Mouse (Mus musculus) lung, postnatal 0 days (tissue): ENCODE measurements at regions not wholly inside any gene's neighbourhood (a gene's known extent, or its start where the extent isn't known, plus 50 kb on each side); places are given as distances from the start of the nearest gene placed in this dataset.
A peak's percentile ranks its signal among the peaks of the same experiment; 100 is the strongest.

Source experiments
- ATAC-seq: fragments of 200-750 bp; cut with Nextera tagmentation; 2 replicates; pipeline ENCODE4 v1.8.0; 2017; ENCODE audit warnings: moderate library complexity
- DNase-seq: peaks from one replicate; pipeline ENCODE4 v3.0.0-alpha.2; 2016; ENCODE audit warnings: low spot score
- H3K27ac ChIP-seq: fragments of 300-500 bp; sonication (generic); 2 replicates; pipeline ENCODE4 v1.5.1; 2014; ENCODE audit warnings: antibody characterized with exemption, mild to moderate bottlenecking, low read length, mixed read lengths
- H3K27me3 ChIP-seq: fragments of 300-500 bp; sonication (generic); replicated peaks from 2 replicates; pipeline ENCODE4 v1.6.1; 2014; ENCODE audit warnings: low read length, mixed read lengths; ENCODE audit not compliant: insufficient read depth
- H3K36me3 ChIP-seq: fragments of 300-500 bp; sonication (generic); 2 replicates; pipeline ENCODE4 v1.6.1; 2014; ENCODE audit warnings: low read length, mixed read lengths; ENCODE audit not compliant: insufficient read depth
- H3K4me1 ChIP-seq: fragments of 300-500 bp; sonication (generic); 2 replicates; pipeline ENCODE4 v1.6.1; 2014; ENCODE audit warnings: antibody characterized with exemption, low read depth, low read length, mixed read lengths; ENCODE audit not compliant: insufficient read depth
- H3K4me2 ChIP-seq: fragments of 300-500 bp; sonication (generic); replicated peaks from 2 replicates; pipeline ENCODE4 v1.6.1; 2014; ENCODE audit warnings: low read depth, mild to moderate bottlenecking, low read length, moderate library complexity, mixed read lengths
- H3K4me3 ChIP-seq: fragments of 300-500 bp; sonication (generic); 2 replicates; pipeline ENCODE4 v1.5.1; 2014; ENCODE audit warnings: low read depth, low read length
- H3K9ac ChIP-seq: fragments of 300-500 bp; sonication (generic); replicated peaks from 2 replicates; pipeline ENCODE4 v1.6.1; 2014; ENCODE audit warnings: low read depth, mild to moderate bottlenecking
- H3K9me3 ChIP-seq: fragments of 300-500 bp; sonication (generic); 2 replicates; pipeline ENCODE4 v1.6.1; 2016; ENCODE audit warnings: low read length, mixed read lengths
- CTCF ChIP-seq: IDR thresholded peaks from 2 replicates; pipeline ENCODE4 v1.5.1; 2016; ENCODE audit warnings: antibody characterized with exemption, mild to moderate bottlenecking
- EP300 ChIP-seq: IDR thresholded peaks from 2 replicates; pipeline ENCODE4 v1.6.1; 2016; ENCODE audit warnings: antibody characterized with exemption, mild to moderate bottlenecking, control low read depth
- WGBS: fragments of 180-500 bp; shearing (Covaris S2); extraction: QIAGEN DNeasy Blood & Tissue Kit; methylation state at CpG from one replicate; pipeline ENCODE4 v1.1.7; 2014; 5-methylcytosine and 5-hydroxymethylcytosine counted together

DNA sequence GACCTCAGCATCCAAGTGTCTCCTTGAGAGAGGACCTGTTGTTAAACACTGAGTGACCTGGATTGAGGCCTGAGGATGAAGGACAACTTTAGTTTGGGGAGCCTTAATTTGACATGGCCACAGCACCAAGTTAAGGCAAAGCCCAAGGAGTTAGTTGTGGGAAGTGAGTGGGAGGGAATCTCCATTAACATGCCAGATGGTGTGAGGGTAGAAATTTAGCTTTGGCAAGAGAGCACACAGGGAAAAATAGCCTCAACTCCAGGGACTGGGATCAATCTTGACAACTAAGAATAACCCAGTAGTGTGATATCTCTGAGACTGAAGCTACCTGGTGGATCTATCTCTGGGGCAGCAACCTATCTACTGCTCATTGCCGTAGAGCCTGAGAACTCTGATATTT lies 105.4 kb downstream of the Ahr start:
- H3K9ac ChIP-seq = no peak overlapping the region
- WGBS = 91% methylated on average over 1 of the region's 1 CpGs

GRCm38 (mm10) chr12:35419206-35419605 lies 115.6 kb downstream of the Ahr start:
- 97% methylated on average over 2 of the region's 2 CpGs for WGBS
- H3K9ac ChIP-seq = no peak overlapping the region
- H3K36me3 ChIP-seq = no peaks in the 10 kb centered on the region
- H3K4me3 ChIP-seq = no peak overlapping the region
- no peak overlapping the region for H3K27ac ChIP-seq
- DNase-seq (no peak), ATAC-seq (no peak)
- H3K4me2 ChIP-seq = no peak overlapping the region
- H3K4me1 ChIP-seq = no peaks in the 10 kb centered on the region
- H3K9me3 ChIP-seq = no peaks in the 10 kb centered on the region
- TF ChIP-seq EP300 (no peak), CTCF (no peak)
- no peaks in the 10 kb centered on the region for H3K27me3 ChIP-seq

More for the DNA sequence above, 105.4 kb downstream of the Ahr start:
- H3K4me1 ChIP-seq = no peaks in the 10 kb centered on the region
- H3K27me3 ChIP-seq = no peaks in the 10 kb centered on the region
- H3K36me3 ChIP-seq = no peaks in the 10 kb centered on the region
- ATAC-seq (no peak), DNase-seq (no peak)
- H3K4me2 ChIP-seq = no peak overlapping the region
- no peaks in the 10 kb centered on the region for H3K9me3 ChIP-seq
- no peak overlapping the region for H3K27ac ChIP-seq
- TF ChIP-seq EP300 (no peak), CTCF (no peak)
- no peak overlapping the region for H3K4me3 ChIP-seq

DNA sequence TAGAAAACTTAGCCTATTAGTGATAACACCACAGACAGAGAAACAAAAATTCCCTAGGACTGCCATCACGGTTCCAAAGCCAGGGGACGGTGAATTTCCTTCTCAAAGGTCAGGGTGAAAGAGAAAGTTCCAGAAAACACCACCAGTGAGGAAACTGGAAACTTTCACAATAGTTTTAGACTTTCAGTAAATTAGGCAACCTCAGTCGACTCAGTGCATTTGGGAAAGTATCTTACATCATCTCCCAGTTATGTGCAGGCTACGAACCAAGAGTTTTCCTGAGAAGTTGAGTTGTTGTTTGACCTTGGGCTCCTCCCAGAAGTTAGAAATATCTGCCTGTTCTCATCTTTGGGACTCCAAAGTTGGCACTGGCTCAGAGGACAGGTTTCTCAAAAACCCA lies 116.9 kb downstream of the Ahr start:
- H3K4me2 ChIP-seq = no peak overlapping the region
- H3K9ac ChIP-seq = no peak overlapping the region
- ATAC-seq = peak; percentile 57; the same call in 1 of the 2 replicates
- H3K27ac ChIP-seq = no peak overlapping the region
- H3K27me3 ChIP-seq = no peaks in the 10 kb centered on the region
- peak; percentile 76 for DNase-seq
- 49% methylated on average over 4 of the region's 4 CpGs for WGBS
- no peaks in the 10 kb centered on the region for H3K9me3 ChIP-seq
- no peak overlapping the region for H3K4me3 ChIP-seq
- TF ChIP-seq EP300 (peak; percentile 82), CTCF (no peak)
- no peaks in the 10 kb centered on the region for H3K36me3 ChIP-seq
- H3K4me1 ChIP-seq = no peaks in the 10 kb centered on the region

DNA sequence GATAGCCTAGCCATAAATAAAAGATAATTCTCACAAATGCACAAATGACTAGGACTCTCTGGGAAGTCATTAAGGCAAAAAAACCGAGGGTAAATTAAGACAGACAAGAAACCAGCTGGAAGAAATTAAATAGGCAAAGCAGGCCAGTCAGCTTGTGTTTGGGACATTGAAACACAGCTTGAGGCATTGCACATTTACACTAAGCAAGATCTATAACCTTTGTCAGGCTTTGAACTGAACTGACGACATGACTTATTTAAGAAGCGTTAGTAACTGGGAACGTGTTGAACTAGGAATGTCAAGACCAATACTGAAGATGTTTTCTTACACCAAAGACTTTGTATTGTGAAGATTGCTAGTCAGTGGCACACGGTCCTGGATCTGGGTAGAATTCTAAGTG lies 118.3 kb downstream of the Ahr start:
- Histone ChIP-seq H3K9me3 (no peaks in the 10 kb centered on the region), H3K4me2 (no peak overlapping the region), H3K27me3 (no peaks in the 10 kb centered on the region), H3K27ac (no peak overlapping the region), H3K4me3 (no peak overlapping the region), H3K9ac (no peak overlapping the region), H3K36me3 (no peaks in the 10 kb centered on the region), H3K4me1 (no peaks in the 10 kb centered on the region)
- ATAC-seq = no peak
- peak; percentile 10 for DNase-seq
- 50% methylated on average over 5 of the region's 5 CpGs for WGBS
- TF ChIP-seq CTCF (no peak), EP300 (no peak)

DNA sequence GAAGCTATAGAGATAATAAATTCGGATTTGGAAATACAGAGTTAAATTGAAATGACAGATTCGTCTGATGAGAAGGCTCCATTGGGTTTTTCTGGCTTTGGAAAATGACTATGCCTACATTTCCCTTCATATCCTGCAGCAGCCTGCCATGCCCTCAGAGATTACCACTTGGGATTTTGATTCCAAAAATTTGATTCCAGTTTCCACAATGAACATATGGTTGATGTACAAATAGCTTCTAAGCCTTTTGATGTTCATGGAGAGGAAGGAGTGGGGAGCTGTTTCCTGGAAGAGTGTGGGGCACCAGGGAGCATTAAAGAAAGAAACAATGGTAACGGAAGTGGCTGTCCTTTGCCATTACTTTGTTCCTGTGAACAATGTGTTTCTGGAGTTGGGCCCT lies 122.1 kb downstream of the Ahr start:
- WGBS = 76% methylated on average over 3 of the region's 3 CpGs
- no peak for ATAC-seq

DNA sequence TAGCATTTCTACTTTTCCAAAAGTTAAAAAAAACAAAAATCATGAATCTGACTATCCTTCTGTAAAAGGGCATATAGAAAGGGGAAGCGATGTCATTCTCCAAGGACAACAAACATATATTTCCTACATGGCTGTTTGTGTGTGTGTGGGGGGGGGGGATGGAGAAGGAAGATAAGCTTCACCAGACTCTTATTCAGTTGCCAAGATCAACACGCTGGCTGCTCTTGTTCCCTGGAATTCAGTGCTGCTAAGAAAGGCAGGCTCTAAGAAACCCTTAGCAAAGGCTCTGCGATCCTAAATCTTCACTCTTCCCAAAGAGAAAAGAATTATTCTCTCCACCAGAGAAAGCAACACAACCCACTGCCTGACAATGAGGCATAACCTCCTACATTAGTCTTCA lies 126.4 kb downstream of the Ahr start:
- TF ChIP-seq EP300 = no peak
- no peak for TF ChIP-seq CTCF
- Histone ChIP-seq H3K4me1 (no peaks in the 10 kb centered on the region), H3K4me3 (no peak overlapping the region), H3K27ac (no peak overlapping the region), H3K9ac (no peak overlapping the region), H3K4me2 (no peak overlapping the region), H3K36me3 (no peaks in the 10 kb centered on the region), H3K27me3 (no peaks in the 10 kb centered on the region), H3K9me3 (no peaks in the 10 kb centered on the region)
- DNase-seq (no peak), ATAC-seq (no peak)
- 49% methylated on average over 3 of the region's 3 CpGs for WGBS

More for the DNA sequence above, 122.1 kb downstream of the Ahr start:
- Histone ChIP-seq H3K36me3 (no peaks in the 10 kb centered on the region), H3K9ac (no peak overlapping the region), H3K4me1 (no peaks in the 10 kb centered on the region), H3K4me2 (no peak overlapping the region), H3K27me3 (no peaks in the 10 kb centered on the region), H3K4me3 (no peak overlapping the region), H3K27ac (no peak overlapping the region), H3K9me3 (no peaks in the 10 kb centered on the region)
- no peak for DNase-seq
- TF ChIP-seq EP300 = no peak
- TF ChIP-seq CTCF = no peak

DNA sequence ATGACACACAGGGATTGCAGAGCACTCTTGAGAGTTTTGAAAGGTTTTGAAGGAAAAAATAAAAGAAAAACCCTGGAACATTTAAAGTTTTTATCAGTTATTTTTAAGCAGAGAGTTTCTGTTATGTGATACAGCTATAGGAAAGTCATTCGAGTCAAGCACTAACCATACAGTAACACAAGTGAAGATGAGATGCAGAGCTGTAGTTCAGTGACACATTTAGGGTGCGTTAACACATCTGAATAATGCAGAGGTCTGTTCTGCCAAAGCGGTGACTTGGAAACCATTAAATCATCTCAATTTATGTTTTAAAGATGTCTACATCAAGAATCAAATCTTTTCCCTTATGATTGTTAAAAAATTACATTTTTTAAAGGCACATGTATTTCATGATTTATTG lies 126.8 kb downstream of the Ahr start:
- Histone ChIP-seq H3K4me2 (no peak overlapping the region), H3K9ac (no peak overlapping the region), H3K9me3 (no peaks in the 10 kb centered on the region), H3K4me3 (no peak overlapping the region), H3K36me3 (no peaks in the 10 kb centered on the region), H3K27me3 (no peaks in the 10 kb centered on the region), H3K27ac (no peak overlapping the region), H3K4me1 (no peaks in the 10 kb centered on the region)
- DNase-seq = no peak
- ATAC-seq = no peak
- TF ChIP-seq CTCF (no peak), EP300 (no peak)
- 89% methylated on average over 3 of the region's 3 CpGs for WGBS
